Mouse (Mus musculus) layer of hippocampus, postnatal 36 days (tissue): ENCODE measurements around the gene Neu2. TPM values are rescaled to one million over a fixed set of nuclear protein-coding genes. Genes with fewer than 3 reads are reported as not detected.
A peak's percentile ranks its signal among the peaks of the same experiment; 100 is the strongest.
"Not testable (repeated sequence)": the region's sequence is repeated elsewhere in the genome, so short reads cannot be mapped to it uniquely, and the experiment has no call there.

Source experiments
- DNase-seq, 2 experiments: peaks; one replicate each; pipeline ENCODE4 v3.0.0; 2022
- total RNA-seq, 2 experiments: library from RNA; stranded (reverse); gene quantifications; 2 replicates each; pipeline ENCODE4 v1.2.3; 2021

Gene Neu2
- under 1 TPM; 0.30 to 0.33 TPM for total RNA-seq

DNA sequence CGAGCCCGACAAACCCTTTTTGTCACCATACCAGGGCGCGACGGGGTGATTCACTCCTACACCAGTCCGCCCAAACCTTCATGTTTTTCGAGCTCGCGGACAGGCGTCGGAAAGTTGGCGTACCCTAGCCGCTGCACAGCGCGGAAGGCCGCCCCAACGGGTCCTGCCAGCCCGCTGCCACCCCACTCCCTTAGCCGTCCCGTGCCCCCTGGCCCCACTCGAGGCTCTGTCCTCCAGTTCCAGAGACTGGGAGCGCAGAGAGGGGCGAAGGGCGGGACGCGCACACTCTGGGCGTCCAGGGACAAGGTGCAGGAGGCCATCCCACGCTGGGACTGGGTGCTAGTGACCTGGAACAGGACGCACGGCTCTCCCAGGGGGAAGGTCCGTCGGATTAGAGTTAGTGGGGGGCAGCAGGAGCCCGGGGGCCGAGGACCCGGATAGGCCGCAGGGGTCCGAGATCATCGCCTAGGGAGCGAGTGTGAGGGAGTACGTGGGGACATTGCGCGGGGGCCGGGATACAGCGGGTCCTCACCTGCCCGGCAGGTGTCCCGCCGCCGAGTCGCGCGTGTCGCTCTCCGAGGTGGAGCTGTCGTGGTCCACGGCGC, at the start of gene Neu2:
Neu2 (plus strand) TSS at position 329 of the 605 bp plus-strand sequence.
- peak in 1 of 2 experiments; percentile 35 for DNase-seq

DNA sequence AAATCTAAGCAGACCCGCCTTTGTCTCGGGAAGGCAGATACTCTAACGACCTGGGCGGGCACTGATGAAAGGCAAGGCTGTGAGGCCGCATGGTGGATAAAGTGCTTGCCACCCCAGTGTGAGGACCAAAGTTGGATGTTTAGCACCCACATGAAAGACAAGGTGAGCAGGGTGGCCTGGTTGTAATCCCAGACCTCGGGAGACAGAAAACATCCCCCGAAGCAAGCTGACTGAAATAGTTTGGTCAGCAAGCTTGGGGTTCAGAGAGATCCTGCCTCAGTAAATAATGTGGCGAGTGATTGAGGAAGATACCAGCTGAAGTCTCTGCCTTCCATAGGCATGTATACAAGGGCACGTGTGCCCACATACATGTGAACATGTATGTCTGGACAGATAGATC, 42.2 kb upstream of the Neu2 start:
- DNase-seq = no peak

DNA sequence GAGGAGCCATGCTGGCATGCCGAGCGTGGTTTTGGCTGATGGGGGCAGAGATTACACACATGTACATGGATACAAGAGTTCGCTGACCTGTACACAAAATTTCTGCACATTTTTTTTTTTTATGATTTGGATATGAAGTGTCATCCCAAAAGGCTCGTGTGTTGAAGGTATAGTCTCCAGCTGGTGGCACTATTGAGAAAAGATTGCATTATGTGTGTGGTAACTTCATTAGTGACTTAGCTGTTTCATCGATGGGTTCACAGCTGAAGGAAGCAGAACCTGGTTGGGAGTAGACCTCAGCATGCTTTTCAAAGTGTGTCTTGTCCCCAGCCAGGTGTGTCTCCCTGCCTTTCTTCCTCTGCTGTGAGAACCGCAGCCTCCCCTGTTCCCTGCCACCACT, 41.4 kb upstream of the Neu2 start:
- DNase-seq = no peak

DNA sequence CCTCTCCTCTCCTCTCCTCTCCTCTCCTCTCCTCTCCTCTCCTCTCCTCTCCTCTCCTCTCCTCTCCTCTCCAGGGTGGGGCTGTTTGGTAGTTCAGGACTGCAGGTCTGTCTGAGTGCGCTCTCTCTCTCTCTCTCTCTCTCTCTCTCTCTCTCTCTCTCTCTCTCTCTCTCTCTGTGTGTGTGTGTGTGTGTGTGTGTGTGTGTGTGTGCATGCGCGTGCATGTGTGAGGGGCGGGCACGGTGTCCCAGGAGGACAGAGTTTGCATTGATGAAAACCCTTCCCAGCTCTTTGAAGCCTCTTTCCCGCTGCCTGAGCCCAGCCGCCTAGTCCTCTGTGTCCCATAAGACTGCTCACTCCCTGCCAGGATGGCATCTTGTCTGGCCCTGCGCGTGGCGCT, 39.7 kb upstream of the Neu2 start, which contains the start of gene Snorc:
Snorc (plus strand) TSS at position 301 of the 400 bp plus-strand sequence.
- not testable (repeated sequence) for DNase-seq

DNA sequence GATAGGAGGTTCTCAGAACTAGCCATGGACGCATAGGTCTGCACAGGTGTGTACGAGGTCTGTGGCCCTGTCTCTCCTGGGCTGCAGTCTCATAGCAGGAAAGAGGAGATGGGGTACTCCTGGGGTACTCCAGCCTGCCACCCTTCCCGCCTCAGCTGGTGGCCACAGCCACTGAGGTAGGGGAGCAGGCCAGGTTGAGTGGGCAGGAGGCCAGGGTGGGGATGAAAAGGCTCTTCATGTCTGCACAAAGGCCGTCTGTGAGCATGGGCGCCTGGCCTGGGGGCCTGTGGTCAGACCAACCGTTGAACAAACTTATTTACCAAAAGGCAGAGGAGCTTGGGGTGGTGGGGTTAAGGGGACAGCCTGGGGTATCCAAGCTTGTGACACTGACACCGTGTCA, 37.8 kb upstream of the Neu2 start:
- DNase-seq = no peak

DNA sequence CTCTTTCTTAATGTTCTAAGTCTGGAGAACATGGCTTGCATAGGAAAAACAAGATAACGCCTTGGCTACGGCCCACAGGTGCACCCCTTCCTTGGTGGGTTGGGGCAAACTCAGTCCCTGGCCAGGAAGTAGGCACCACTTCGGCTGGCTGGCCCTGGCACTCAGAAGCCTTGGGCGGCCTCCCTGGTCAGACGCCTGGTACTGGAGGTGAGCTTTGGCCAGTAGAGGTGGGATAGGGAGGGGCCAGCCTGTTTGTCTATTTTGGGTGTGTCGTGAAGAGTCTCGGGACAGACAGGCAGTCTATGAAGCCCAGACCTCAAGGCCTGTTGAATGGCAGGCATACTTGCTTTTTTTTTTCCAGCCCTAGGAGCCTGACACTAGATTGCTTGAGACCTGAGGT, 37.1 kb upstream of the Neu2 start:
- DNase-seq = no peak

DNA sequence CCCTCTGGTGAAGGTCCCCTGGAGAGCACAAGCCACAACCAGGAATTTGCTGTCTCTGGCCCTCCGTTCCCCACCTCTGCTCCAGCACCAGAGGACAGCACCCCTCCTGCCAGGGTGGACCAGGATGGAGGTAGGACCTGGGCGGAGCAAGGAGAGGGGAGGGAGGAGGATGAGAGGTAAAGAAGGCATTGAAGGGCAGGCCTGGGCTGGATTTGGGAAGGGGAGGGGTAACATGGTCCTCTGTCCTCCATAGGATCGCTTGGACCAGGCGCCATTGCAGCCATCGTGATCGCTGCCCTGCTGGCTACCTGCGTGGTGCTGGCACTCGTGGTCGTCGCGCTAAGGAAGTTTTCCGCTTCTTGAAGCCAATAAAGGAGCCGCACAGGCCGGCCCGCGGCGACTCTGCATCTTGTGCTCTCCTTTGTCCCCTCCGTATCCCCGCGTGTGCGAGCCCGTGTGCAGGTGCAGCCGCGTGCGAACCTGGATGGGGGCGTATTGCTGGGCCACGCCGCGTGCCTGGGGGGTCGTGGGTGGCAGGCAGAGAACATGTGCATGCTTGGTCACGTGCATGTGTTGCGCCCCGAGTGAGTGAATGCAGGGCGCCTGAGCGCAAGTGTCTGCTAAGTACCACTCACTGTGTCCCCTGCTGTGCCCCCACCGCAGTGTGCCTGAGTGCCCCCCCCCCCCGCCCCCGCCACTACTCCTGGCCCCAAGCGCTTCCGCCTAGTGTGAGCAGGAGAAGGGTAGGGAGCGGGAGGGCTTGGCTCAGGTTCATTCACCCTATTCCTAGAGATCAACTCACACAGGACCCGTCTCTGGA, 34.4 kb upstream of the Neu2 start:
- DNase-seq = peak in 1 of 2 experiments; percentile 49

DNA sequence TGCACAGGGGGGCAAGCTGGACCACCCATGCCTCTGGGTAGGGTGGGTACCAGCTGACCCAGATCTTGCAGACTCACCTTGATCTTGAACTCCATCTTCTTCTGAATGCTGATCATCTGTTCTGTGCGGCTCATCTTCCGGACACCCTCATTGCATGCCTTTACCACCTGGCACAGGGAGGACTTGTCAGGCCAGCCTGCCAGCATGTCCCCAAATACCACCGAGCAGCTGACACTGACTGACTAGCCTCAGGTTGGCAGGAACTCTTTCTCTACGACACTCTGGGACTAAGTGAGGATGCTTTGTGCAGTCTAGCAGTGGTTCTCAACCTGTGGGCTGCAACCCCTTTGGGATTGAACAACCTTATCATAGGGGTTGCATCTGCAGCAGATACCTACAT, 27.1 kb upstream of the Neu2 start:
- no peak for DNase-seq

DNA sequence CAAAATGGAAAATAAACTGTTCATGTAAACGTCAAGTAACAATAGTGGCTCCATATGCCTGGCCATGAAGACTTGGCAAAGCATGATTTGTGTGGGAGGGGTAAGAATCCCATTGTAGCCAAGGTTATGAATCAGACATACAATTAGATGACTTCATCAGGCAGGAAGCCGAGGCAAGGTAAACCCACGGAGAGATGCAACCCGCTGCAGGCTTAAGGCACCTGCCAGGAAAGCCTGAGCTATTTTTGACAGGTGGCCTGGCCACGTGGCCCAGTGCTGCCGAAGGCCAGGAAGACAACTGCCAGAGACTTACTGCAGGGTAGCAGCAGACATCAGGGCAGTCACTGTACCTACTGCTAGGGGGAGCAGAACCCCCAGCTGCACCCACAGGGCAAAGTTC, 23.3 kb upstream of the Neu2 start:
- DNase-seq = peak in 1 of 2 experiments; percentile 36

DNA sequence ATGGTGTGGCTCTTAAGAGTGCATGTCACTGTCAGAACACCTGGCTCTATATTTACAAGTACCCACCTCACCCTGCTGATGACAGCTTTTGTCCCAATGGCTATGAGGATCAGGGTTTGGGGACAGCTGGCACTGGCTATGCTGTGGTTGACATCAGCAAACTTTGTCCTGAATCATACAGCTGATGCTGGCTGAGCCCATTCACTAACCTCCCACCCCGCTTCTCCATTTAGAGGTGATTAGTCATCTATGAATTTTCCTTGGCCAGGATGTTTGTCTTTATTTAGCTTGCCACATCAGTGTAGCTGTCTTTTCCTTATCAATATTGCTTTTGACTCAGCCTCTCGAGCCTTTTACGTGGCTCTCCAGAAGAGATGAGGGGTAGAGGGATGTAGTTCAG, 17.4 kb upstream of the Neu2 start:
- DNase-seq = no peak

DNA sequence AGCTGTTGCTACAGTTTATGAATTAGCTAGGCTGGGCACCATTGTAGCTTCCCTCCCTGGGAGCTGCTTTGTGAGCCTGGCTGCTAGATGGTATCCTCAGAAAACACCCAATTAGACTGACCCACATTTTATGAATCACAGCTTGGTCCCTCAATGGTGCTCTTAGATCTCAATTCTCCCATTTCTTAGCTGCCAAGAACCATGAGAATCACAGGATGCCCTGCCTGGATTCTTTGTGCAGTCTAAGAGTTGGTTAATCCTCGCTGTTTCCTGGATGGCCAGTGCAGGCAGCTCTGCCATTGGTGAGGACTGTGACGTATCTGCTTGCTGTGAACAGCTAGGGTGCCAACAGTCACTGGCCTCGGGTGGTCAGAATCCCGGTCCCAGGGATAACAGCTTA, 16.1 kb upstream of the Neu2 start:
- no peak for DNase-seq

DNA sequence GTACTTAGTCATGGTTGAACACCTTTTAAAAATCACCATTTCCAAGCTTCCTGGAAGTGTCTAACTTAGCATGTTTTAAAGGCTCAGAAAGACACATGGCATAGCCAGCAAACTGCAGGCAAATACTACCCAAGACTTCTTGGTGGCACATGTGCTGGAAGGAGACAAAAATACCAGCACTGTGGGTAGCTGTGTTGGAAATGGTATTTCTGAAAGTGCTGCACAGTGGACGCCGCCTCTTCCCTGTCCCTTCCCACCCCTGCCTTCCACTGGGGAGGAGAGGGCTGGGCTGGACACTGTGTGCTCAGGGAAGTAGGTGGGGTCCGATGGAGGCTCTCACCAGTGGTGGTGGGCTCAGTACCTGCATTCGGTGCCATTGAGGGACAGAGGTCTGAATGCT, 4.2 kb upstream of the Neu2 start:
- no peak for DNase-seq

DNA sequence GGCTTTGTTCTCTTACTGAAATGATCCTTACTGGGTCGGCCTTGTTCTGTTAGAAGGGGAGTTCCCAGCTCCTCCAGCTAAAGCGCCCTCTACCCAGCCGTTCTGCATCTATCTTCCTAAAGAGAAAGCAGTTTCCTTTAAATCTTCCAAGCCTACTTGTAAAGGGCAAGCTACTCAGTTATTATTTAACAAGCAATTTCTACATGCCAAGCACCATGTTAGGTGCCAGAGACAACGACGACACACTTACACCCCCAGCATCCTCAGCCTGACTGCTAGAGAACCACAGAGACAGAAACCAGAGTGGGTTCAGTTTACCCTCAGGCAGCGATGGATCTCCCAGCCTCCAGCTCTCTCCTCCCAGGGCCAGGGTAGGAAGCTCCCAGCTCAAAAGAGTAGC, 1.8 kb upstream of the Neu2 start:
- DNase-seq = no peak

DNA sequence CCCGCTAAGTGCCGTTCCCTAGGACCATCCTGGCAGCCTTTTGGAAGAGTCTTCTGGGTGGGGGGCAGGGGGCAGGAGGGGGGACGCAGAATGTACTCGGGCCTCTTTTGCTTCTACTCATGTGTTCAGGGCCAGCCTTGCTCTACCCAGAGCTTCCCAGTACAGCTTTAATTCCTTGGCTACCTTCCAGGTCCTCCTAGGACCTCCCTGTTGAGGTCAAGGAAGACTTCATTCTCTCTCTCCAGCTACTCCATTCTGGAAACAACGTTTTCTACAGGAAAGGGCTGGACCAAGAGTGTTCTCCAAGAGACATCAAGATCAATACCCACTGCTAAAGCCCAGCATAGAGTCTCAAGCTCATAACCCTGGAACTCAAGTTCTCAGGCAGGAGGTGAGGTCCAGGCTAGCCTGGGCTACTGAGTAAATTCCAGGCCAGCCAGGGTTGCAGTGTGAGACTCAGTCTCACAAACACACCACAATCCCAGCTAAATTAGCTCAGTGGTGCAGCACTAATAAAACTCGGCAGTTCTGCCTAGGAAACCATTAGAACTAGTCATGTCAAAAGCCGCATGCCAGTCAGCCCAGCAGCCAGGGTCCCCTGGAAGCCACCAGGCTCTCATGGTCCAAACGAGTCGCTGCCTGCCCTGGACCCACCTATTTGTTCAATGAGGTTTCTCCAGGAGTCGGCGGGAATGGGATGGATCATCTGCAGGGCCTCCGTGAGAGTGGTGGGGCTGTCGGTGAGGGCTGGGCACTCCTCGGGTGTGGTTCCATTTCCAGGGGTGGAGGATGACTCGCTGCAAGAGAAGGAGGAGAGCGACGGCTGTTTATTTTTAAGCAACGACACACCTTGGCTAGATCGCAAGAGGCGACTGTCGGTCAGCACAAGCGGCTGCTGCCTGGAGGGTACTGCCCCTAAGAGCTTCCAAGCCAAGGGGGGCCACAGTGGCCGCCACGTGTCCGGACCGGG, 813 bp upstream of the Neu2 start:
- DNase-seq = no peak

DNA sequence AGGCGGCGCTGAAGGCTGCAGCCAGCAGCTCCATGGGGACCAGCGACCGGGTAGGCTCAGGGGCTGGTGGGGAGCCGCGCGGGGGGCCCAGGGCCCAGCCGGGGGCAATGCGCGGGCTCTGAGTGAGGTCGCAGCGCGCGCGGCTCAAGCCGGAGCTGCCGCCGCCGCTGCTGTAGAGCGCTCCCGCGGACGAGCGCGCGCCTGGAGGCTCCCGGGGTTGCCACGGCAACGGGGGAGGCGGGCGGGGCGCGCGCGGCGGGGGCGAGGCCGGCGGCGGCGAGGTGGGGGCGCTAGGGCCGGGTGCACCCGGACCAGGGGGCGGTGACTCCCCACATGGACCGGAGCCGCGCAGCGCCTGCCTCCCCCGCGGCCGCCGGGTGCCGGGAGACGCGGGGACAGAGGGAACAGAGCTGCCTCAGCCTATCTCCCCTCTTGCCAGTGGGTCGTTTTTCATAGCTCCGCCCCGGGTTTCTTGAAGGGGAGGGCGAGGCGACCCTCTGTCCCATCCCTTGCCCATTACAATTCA, 540 bp downstream of the Neu2 start:
- peak; percentile 56 to 61 for DNase-seq

DNA sequence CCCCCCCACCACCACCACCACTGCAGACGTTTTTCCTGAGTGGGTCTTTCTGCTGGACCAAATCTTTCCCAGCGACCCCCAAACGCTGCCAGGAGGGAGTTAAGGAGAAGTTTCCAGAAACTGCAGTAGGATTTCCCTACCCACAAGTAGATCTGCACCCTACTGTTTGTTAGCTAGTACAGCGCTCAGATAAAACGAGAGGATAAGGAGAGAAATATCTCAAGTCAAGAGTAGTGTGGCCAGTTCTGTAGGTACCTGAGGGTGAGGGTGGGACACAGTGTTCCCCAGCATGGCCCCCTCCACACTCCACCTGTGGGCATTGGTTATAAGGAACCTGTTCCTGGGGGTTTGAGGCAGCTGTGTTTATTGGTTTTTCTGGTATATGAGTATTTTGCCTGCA, 1.2 kb downstream of the Neu2 start:
- no peak for DNase-seq

DNA sequence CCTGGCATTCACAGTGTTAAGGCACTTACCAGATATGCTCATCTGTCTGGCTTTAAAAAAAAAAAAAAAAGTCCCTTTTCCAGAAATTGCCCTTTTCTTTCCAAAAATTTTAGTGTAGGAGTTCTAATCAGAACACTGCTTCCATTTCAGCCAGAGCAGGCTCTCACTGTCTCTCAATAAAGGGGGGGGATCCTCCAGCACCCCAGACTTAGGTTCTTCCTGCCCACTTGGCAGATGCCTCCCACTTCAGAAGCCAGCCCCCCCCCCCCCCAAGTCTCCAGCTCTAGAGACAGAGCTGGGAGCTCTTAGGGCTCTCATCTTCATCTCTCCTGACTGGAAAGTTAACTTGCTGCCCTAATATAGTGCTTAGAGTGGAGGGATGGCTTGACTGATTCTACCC, 10.8 kb downstream of the Neu2 start:
- no peak for DNase-seq

DNA sequence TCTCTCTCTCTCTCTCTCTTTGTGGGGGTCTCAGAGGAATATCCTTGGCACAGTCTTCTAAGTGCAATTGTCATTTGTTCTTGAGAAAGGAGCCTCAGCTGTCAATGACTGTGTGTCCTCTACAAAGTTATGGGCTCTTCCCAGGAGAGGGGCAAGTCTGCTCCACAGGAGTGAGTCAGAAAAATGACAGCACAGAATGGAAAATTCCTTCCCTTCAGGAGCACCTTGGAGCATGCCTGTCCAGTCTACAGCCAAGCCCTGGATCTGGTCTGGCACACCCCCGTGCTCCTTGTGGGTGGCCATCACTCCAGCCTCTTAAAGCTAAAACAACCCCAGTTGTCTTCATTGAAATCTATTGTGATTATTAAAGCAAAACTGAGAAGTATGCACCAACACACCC, 11.8 kb downstream of the Neu2 start:
- DNase-seq = no peak

DNA sequence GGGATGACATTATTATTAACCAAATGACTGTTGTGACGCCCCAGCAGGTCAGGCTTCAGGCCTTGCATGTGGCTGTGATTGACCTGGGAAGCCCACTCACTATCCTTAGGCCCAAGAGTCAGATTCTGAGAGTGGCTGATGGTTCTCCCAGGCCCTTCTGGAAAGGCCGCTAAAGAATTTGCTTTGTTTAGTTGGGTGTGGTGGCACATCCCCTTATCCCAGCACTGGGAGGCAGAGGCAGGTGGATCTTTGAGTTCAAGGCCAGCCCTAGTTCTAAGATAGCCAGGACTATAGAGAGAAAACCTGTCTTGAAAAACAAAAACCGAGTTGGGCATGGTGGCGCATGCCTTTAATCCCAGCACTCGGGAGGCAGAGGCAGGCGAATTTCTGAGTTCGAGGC, 15.4 kb downstream of the Neu2 start:
- no peak for DNase-seq

DNA sequence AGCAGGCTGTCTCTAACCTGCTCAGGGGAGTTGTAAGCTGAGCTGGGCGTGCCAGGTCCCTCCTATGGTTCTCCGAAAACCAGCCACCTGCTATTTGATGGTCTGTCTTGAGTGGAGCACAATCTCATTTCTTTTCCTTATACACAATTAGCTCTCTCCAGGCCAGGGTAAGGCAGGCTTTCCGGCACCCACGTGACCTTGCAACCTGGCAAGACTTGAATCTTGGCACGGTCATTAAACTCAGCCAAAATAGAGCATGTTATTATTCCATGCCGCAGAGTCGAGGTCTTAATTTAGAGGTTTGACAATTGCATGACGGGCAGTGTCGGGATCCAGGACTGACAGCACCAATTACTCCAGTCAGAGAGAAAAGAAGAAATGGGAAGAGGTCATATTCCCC, 17.5 kb downstream of the Neu2 start:
- DNase-seq = no peak

DNA sequence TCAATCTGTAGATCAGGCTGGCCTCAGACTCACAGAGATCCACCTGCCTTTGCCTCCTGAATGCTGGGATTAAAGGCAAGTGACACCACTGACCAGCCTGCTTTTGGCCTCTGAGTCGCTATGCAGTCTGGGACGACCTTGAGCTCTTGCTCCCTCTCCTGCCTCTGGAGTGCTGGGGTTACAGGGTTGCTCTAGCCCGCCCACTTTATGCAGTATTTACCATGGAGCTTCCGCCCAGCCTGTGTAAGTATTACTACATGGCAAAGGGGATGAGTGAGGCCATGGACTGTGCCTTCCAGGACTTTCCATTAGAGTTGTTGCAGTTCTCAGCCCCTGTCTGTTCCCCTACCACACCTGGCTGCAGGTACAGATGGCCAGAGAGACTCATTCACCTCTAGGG, 22.7 kb downstream of the Neu2 start:
- no peak for DNase-seq

DNA sequence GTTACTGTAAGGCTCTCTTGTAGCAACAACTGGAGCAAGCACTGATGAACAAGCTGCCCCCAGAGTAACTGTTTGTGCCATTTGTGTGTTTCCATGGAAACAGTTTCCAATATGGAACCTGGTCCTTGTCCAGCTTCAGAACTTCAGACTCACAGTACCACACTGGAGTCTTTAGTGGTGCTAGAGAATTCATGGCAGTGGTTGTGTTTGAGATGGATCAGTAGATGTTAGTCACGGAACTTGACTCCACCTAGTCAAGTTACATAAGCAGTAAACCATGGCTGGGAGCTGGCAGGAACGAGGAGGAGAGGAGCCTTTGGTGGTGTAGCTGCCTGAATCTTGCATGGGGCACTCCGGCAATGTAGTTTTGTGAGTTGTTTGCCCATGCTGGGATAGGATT, 24.4 kb downstream of the Neu2 start:
- DNase-seq = no peak

DNA sequence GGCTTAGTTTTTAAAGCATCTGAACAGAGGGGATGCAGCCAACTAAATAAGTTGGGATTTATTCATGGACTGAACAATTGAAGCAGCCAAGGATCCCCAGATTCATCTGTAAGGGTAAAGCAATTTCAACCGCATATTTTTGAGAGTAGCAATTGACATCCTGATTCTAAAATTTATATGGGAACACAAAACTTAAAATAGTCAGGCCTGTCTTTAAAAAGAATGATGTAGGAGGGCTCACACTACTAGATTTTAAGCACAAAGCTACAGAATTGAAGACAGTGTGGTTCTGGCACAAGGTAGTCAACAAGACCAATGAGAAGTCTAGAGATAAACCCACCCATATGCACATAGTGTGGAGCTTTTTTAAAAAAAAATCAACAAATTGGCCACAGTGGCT, 27.3 kb downstream of the Neu2 start:
- no peak for DNase-seq
